Mouse (Mus musculus) stomach, embryonic 14.5 days (tissue): ENCODE results near the gene Prdm9. TPM values are rescaled to one million over a fixed set of nuclear protein-coding genes. Genes with fewer than 3 reads are reported as not detected.
"Not testable (repeated sequence)": the region's sequence is repeated elsewhere in the genome, so short reads cannot be mapped to it uniquely, and the experiment has no call there.

ENCODE experiments used
- ATAC-seq: fragments of 200-750 bp; cut with Nextera tagmentation; 2 replicates; pipeline ENCODE4 v1.8.0; 2017; ENCODE audit warnings: low read depth, moderate TSS enrichment; ENCODE audit not compliant: insufficient number of reproducible peaks, insufficient read depth, low FRiP score
- H3K27ac ChIP-seq: fragments of 300-500 bp; sonication (generic); 2 replicates; pipeline ENCODE4 v1.5.1; 2014; ENCODE audit warnings: mild to moderate bottlenecking, low read length, moderate library complexity, mixed read lengths
- H3K27me3 ChIP-seq: fragments of 300-500 bp; sonication (generic); 2 replicates; pipeline ENCODE4 v1.6.1; 2014; ENCODE audit warnings: low read length, control low read depth, mixed read lengths; ENCODE audit not compliant: control insufficient read depth, insufficient read depth
- H3K36me3 ChIP-seq: fragments of 300-500 bp; sonication (generic); 2 replicates; pipeline ENCODE4 v1.6.1; 2014; ENCODE audit warnings: mild to moderate bottlenecking, control low read depth, low read length, moderate library complexity, mixed read lengths; ENCODE audit not compliant: control insufficient read depth, insufficient read depth
- H3K4me1 ChIP-seq: fragments of 300-500 bp; sonication (generic); 2 replicates; pipeline ENCODE4 v1.6.1; 2014; ENCODE audit warnings: low read length, control low read depth, mixed read lengths; ENCODE audit not compliant: control insufficient read depth, insufficient read depth
- H3K4me2 ChIP-seq: fragments of 300-500 bp; sonication (generic); replicated peaks from 2 replicates; pipeline ENCODE4 v1.6.1; 2014; ENCODE audit warnings: low read depth, low read length, control low read depth
- H3K4me3 ChIP-seq: fragments of 300-500 bp; sonication (generic); 2 replicates; pipeline ENCODE4 v1.5.1; 2014; ENCODE audit warnings: low read depth, low read length, control low read depth
- H3K9ac ChIP-seq: fragments of 300-500 bp; sonication (generic); replicated peaks from 2 replicates; pipeline ENCODE4 v1.6.1; 2014; ENCODE audit warnings: low read depth, mild to moderate bottlenecking, control low read depth, low read length, moderate library complexity, mixed read lengths
- H3K9me3 ChIP-seq: fragments of 300-500 bp; sonication (generic); 2 replicates; pipeline ENCODE4 v1.6.1; 2016; ENCODE audit warnings: low read depth, low read length, control low read depth; ENCODE audit not compliant: control insufficient read depth
- whole genome bisulfite sequencing: fragments of 180-500 bp; shearing (Covaris S2); extraction: QIAGEN DNeasy Blood & Tissue Kit; methylation state at CpG from one replicate; pipeline ENCODE4 v1.1.7; 2014; 5-methylcytosine and 5-hydroxymethylcytosine counted together
- polyA plus RNA-seq: library from polyadenylated mRNA; unstranded; fragments of >200 nt; fragmentation: Nextera tagmentation; extraction: Ambion mirVana; gene quantifications from 2 replicates; pipeline ENCODE4 v1.2.1, GENCODE M21; 2014

The Prdm9 gene
- polyA plus RNA-seq, 1 experiment from 2014 or later: 1.4 TPM

DNA sequence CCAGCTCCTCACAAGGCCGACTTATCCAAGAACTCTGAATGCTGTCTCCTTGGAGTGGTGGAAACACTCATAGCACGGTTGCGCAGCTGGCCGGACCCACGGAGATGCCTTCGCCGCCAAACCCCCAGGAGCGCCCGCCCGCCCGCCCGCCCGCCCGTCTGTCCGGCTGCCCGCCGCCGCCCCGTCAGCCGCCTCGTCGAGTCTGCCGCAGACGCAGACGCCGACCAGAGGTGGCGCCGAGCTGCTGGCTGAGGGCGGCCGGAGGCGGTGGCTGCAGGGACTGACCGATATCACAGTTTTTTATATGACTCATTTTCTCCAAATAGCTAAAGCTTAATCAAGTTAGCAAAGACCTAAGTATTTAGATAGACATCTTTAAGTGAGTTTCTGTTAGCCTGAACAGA, 13.1 kb upstream of the Prdm9 start:
- H3K4me2 ChIP-seq: peak overlapping the region; percentile 39
- 1% methylated on average over 31 of the region's 32 CpGs for WGBS
- no peaks in the 10 kb centered on the region for H3K9me3 ChIP-seq
- H3K4me1 ChIP-seq: no peaks in the 10 kb centered on the region
- ATAC-seq: peak; percentile 42; the same call in 1 of the 2 replicates
- no peak overlapping the region for H3K27ac ChIP-seq
- H3K36me3 ChIP-seq: no peaks in the 10 kb centered on the region
- no peaks in the 10 kb centered on the region for H3K27me3 ChIP-seq
- no peak overlapping the region for H3K9ac ChIP-seq
- H3K4me3 ChIP-seq: peak overlapping the region; percentile 18

DNA sequence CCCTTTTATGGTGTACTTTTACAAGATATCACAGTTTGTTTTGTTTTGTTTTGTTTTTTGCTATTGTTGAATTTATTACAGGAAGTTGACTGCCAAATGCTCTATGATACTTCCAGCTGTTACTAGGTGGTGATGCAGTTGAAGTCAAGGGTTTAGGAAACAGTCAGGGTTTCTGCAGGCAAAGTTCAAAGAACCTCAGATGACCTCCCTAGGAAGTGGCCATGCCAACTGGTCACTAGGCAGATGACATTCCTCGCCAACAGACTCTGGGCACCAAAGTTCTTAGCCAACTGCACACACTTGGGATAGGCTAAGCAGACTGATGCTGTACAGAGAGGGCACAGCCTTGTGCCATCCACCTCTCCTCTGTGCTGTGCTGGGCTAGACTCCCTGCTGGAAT, 10.9 kb upstream of the Prdm9 start:
- H3K27me3 ChIP-seq: no peaks in the 10 kb centered on the region
- no peak for ATAC-seq
- 71% methylated on average over 1 of the region's 1 CpGs for WGBS

DNA sequence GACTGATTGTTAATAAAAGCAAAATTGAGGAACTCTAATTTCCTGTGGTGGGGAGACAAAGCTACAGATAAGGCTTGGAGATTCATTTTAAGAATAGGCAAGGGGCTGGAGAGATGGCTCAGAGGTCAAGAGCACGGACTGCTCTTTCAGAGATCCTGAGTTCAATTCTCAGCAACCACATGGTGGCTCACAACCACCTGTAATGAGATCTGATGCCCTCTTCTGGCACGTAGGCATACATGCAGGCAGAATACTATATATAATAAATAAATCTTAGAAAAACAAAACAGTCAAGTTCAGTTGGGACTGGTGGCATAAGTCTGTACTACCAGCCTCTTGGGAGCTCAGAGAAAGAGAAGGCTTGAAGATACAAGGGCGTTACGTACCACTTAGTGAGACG, 2.8 kb upstream of the Prdm9 start:
- no peaks in the 10 kb centered on the region for H3K4me1 ChIP-seq
- no peak overlapping the region for H3K4me2 ChIP-seq
- H3K27ac ChIP-seq: no peak overlapping the region
- no peaks in the 10 kb centered on the region for H3K9me3 ChIP-seq
- ATAC-seq: no peak
- 75% methylated on average over 5 of the region's 5 CpGs for WGBS
- H3K27me3 ChIP-seq: no peaks in the 10 kb centered on the region
- no peaks in the 10 kb centered on the region for H3K36me3 ChIP-seq
- no peak overlapping the region for H3K9ac ChIP-seq
- no peak overlapping the region for H3K4me3 ChIP-seq

More for the DNA sequence above, 10.9 kb upstream of the Prdm9 start:
- Histone ChIP-seq H3K36me3 (no peaks in the 10 kb centered on the region), H3K27ac (no peak overlapping the region), H3K9me3 (no peaks in the 10 kb centered on the region), H3K4me2 (no peak overlapping the region), H3K9ac (no peak overlapping the region), H3K4me3 (no peak overlapping the region), H3K4me1 (no peaks in the 10 kb centered on the region)

DNA sequence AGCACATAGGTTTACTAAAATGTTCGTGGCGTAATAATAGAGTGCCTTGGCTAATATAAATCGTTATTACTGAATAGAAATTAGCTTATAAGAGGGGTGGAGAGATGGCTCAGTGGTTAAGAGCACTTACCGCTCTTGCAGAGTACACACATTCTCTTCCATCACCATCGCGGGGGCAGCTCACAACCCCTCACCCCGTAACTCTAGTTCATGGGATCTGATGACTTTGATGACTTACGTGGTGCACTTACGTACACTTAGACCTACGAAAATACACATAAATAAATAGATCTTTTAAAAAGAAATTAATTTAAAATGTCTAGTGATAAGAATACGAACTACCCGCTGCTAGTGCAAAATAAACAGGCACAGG, 760 bp upstream of the Prdm9 start:
- Histone ChIP-seq H3K4me3 (peak overlapping the region; percentile 67), H3K36me3 (no peaks in the 10 kb centered on the region), H3K27me3 (no peaks in the 10 kb centered on the region), H3K9me3 (no peaks in the 10 kb centered on the region), H3K9ac (peak overlapping the region; percentile 49; the same call in 1 of the 2 replicates), H3K27ac (no peak overlapping the region), H3K4me1 (no peaks in the 10 kb centered on the region), H3K4me2 (peak overlapping the region; percentile 70)
- ATAC-seq: no peak
- WGBS: 36% methylated on average over 12 of the region's 12 CpGs

DNA sequence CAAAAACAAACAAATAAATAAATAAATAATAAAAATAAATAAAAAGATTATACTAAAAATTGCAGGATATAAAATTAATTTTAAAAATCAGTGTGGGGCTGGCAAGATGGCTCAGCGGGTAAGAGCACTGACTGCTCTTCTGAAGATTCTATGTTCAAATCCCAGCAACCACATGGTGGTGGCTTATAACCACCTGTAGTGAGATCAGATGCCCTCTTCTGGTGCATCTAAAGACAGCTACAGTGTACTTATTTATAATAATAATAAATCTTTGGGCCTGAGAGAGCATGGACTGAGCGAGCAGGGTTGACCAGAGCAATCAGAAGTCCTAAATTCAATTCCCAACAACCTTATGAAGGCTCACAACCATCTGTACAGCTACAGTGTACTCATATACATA, 4.2 kb downstream of the Prdm9 start:
- Histone ChIP-seq H3K9ac (no peak overlapping the region), H3K27ac (no peak overlapping the region), H3K4me1 (no peaks in the 10 kb centered on the region), H3K4me2 (no peak overlapping the region), H3K36me3 (no peaks in the 10 kb centered on the region), H3K9me3 (no peaks in the 10 kb centered on the region), H3K4me3 (no peak overlapping the region), H3K27me3 (no peaks in the 10 kb centered on the region)
- no peak for ATAC-seq
- 83% methylated on average over 2 of the region's 2 CpGs for WGBS

DNA sequence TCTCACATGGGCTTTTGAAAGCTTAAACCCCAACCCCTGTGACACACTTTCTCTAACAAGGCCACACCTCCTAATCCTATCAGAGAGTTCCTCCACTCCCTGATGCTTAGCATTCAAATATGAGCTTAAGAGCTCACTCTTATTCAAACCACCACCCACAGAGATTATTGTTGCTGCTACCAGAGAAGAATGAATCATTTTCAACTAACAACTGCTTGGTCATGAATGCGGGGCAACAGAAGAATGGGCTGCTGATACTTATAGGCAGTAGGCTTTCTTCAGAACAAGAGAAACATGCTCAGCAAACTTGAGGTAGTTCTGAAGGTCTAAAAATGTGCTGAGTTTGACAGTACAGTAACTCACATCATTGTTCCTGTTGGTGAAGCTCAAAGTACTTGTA, 14.4 kb downstream of the Prdm9 start:
- no peak for ATAC-seq
- no peak overlapping the region for H3K4me3 ChIP-seq
- WGBS: 53% methylated on average over 1 of the region's 1 CpGs
- H3K9ac ChIP-seq: no peak overlapping the region
- no peaks in the 10 kb centered on the region for H3K9me3 ChIP-seq
- no peaks in the 10 kb centered on the region for H3K4me1 ChIP-seq
- no peak overlapping the region for H3K4me2 ChIP-seq
- H3K36me3 ChIP-seq: no peaks in the 10 kb centered on the region
- H3K27me3 ChIP-seq: no peaks in the 10 kb centered on the region
- H3K27ac ChIP-seq: no peak overlapping the region

DNA sequence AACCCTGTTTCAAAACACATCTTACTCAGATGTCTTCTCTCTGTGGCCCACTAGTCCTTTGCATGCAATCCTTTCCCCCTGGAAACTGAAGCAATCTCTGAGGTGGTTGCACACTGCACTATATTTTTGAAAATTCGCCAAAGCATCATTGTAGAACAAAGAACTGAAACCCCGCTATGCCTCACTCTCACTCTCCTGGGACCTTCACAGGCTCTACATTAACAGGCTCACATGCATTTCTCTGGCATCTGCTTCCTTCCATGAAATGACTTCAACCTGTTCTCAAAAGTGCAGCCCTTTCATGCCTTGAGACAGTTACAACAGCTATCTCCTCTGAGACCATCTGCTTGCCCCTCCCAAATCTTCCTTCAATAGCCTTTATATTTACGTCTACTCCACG, 17.7 kb downstream of the Prdm9 start:
- Histone ChIP-seq H3K4me2 (no peak overlapping the region), H3K4me3 (no peak overlapping the region), H3K36me3 (no peaks in the 10 kb centered on the region), H3K27me3 (no peaks in the 10 kb centered on the region), H3K9ac (no peak overlapping the region), H3K27ac (no peak overlapping the region), H3K9me3 (peaks cover 4% of the 10 kb centered on the region; the same call in 1 of the 2 replicates), H3K4me1 (no peaks in the 10 kb centered on the region)
- no peak for ATAC-seq
- WGBS: 74% methylated on average over 4 of the region's 4 CpGs

DNA sequence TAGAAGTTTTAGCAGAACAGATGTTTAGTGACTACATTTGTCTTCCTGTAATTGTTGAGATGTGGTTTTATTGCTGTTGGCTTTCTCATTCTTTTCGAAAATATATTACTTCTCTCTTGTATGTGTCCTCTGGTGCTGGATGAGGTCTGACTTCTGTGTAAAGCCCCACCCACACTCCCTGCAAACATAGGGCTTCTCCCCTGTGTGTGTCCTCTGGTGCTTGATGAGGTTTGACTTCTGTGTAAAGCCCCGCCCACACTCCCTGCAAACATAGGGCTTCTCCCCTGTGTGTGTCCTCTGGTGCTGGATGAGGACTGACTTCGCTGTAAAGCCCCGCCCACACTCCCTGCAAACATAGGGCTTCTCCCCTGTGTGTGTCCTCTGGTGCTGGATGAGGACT, 20.3 kb downstream of the Prdm9 start:
- H3K36me3 ChIP-seq, H3K9me3 ChIP-seq, H3K27ac ChIP-seq, H3K9ac ChIP-seq, ATAC-seq, H3K27me3 ChIP-seq, H3K4me3 ChIP-seq, H3K4me1 ChIP-seq, H3K4me2 ChIP-seq: not testable (repeated sequence)
- 58% methylated on average over 4 of the region's 4 CpGs for WGBS

DNA sequence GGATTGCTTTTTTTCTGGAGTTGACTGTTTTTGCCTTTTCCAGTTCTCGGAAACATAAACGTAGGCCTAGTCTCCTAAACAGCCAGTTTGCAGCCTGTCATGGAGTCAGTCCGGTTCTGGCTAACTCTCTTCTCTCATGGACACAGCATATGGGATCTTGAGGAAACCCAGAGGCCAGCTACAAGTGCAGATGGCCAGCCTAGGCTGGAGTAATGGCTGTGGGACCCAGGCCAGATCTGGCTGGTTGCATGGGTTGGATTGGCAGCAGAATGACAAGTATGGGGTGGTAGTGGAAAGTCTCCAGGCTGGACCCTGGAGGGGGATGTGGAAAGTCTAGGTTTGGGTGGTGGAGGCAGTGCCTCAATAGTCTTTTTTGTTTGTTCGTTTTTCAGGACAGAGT, 23.8 kb downstream of the Prdm9 start:
- H3K4me1 ChIP-seq: no peaks in the 10 kb centered on the region
- 76% methylated on average over 4 of the region's 4 CpGs for WGBS
- H3K36me3 ChIP-seq: no peaks in the 10 kb centered on the region
- no peak overlapping the region for H3K27ac ChIP-seq
- H3K4me3 ChIP-seq: no peak overlapping the region
- no peaks in the 10 kb centered on the region for H3K27me3 ChIP-seq
- H3K9me3 ChIP-seq: peaks cover 4% of the 10 kb centered on the region; the same call in 1 of the 2 replicates
- no peak overlapping the region for H3K9ac ChIP-seq
- H3K4me2 ChIP-seq: no peak overlapping the region
- ATAC-seq: no peak
